Mouse (Mus musculus) neural tube, embryonic 12.5 days (tissue): ENCODE measurements at regions not wholly inside any gene's neighbourhood (a gene's known extent, or its start where the extent isn't known, plus 50 kb on each side); places are given as distances from the start of the nearest gene placed in this dataset.

Experiments used
- ATAC-seq: fragments of 200-750 bp; cut with Nextera tagmentation; 2 replicates; pipeline ENCODE4 v1.8.0; 2017; ENCODE audit warnings: low read depth, mild to moderate bottlenecking, moderate TSS enrichment, moderate library complexity; ENCODE audit not compliant: low FRiP score
- H3K27ac ChIP-seq: fragments of 300-500 bp; sonication (generic); 2 replicates; pipeline ENCODE4 v1.5.1; 2016
- H3K27me3 ChIP-seq: fragments of 300-500 bp; sonication (generic); replicated peaks from 2 replicates; pipeline ENCODE4 v1.6.1; 2016; ENCODE audit warnings: mild to moderate bottlenecking
- H3K36me3 ChIP-seq: fragments of 300-500 bp; sonication (generic); 2 replicates; pipeline ENCODE4 v1.6.1; 2016; ENCODE audit warnings: mild to moderate bottlenecking
- H3K4me1 ChIP-seq: fragments of 300-500 bp; sonication (generic); 2 replicates; pipeline ENCODE4 v1.6.1; 2016
- H3K4me2 ChIP-seq: fragments of 300-500 bp; sonication (generic); replicated peaks from 2 replicates; pipeline ENCODE4 v1.6.1; 2016; ENCODE audit warnings: mild to moderate bottlenecking
- H3K4me3 ChIP-seq: fragments of 300-500 bp; sonication (generic); 2 replicates; pipeline ENCODE4 v1.5.1; 2016
- H3K9ac ChIP-seq: fragments of 300-500 bp; sonication (generic); 2 replicates; pipeline ENCODE4 v1.6.1; 2016; ENCODE audit warnings: mild to moderate bottlenecking
- H3K9me3 ChIP-seq: fragments of 300-500 bp; sonication (generic); 2 replicates; pipeline ENCODE4 v1.6.1; 2016; ENCODE audit warnings: mild to moderate bottlenecking
- WGBS: fragments of 180-500 bp; shearing (Covaris S2); methylation state at CpG from one replicate; pipeline ENCODE4 v1.1.7; 2016; 5-methylcytosine and 5-hydroxymethylcytosine counted together

- Histone ChIP-seq H3K4me3 (no peak overlapping the region), H3K36me3 (no peaks in the 10 kb centered on the region), H3K4me1 (no peaks in the 10 kb centered on the region), H3K27me3 (no peaks in the 10 kb centered on the region), H3K9me3 (no peaks in the 10 kb centered on the region), H3K4me2 (no peak overlapping the region), H3K9ac (no peak overlapping the region), H3K27ac (no peak overlapping the region)
- WGBS: 82% methylated on average over 4 of the region's 4 CpGs
- no peak for ATAC-seq
These were observed 151.3 kb upstream of the Nrip1 start for GRCm38 (mm10) chr16:76524921-76525320.

DNA sequence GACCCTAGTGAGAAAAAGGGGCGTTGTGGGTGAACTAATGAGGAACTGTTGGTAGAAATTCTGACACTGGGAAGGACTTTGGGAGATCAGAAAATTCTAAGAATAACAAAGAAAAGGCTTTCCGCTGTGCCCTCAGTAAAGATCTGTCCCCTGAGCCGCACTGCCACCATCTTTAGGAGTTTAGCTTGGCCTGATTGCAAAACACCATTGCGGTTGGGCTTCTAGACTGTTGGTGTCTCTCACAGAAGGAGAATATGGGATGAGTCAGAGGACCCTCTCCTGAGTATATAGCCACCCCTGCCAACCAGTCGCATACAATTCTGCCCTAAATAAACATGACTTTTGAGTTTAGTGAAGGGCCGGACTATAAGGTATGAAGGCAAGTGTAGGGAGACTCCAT lies 147.5 kb upstream of the Nrip1 start:
- H3K27ac ChIP-seq: no peak overlapping the region
- H3K4me1 ChIP-seq: no peaks in the 10 kb centered on the region
- WGBS: 94% methylated on average over 6 of the region's 6 CpGs

GRCm38 (mm10) chr16:76520643-76520993 lies 147.0 kb upstream of the Nrip1 start:
- ATAC-seq: no peak
- H3K27me3 ChIP-seq: no peaks in the 10 kb centered on the region
- H3K36me3 ChIP-seq: no peaks in the 10 kb centered on the region
- no peaks in the 10 kb centered on the region for H3K9me3 ChIP-seq
- H3K9ac ChIP-seq: no peak overlapping the region
- H3K4me1 ChIP-seq: no peaks in the 10 kb centered on the region
- no peak overlapping the region for H3K27ac ChIP-seq
- no peak overlapping the region for H3K4me3 ChIP-seq
- no peak overlapping the region for H3K4me2 ChIP-seq
- 57% methylated on average over 3 of the region's 3 CpGs for WGBS

More for the DNA sequence above, 147.5 kb upstream of the Nrip1 start:
- Histone ChIP-seq H3K36me3 (no peaks in the 10 kb centered on the region), H3K4me2 (no peak overlapping the region), H3K4me3 (no peak overlapping the region), H3K9me3 (no peaks in the 10 kb centered on the region), H3K9ac (no peak overlapping the region), H3K27me3 (no peaks in the 10 kb centered on the region)
- no peak for ATAC-seq

DNA sequence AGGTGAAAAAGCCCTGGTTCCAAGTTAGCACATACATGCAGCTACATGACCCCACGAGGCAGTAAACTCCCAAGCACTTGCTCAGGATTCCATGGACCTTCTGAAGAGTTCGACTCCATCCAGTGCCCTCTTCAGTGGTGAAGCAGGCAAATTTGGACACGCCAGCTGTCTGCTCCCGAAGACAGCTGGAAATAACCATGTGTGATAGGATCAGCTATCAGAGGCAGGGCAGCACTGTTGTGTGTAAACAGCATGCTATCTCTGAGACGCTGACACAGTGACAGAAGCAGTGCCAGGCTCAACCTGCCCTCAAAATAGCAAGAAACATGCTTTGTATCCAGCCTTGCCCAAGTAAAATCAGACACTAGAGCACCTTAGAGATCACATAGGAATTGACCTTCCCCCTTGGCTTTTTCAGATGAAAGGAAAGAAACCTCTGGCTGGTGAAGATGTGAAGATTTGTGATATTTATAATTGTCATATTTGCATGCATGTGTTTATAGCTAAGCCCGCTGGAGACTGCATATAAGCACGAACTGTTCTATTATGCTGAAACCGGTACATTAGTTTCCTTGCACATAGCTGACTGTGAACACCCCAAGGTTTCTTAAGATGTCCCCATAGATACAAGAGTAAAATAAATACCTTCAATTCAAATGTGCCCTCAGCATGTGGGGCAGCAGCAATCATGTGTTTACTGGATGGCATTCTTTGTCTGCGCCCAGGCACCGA lies 146.4 kb upstream of the Nrip1 start:
- Histone ChIP-seq H3K27me3 (no peaks in the 10 kb centered on the region), H3K4me1 (no peaks in the 10 kb centered on the region), H3K4me3 (no peak overlapping the region), H3K4me2 (no peak overlapping the region), H3K27ac (no peak overlapping the region), H3K9ac (no peak overlapping the region), H3K36me3 (no peaks in the 10 kb centered on the region), H3K9me3 (no peaks in the 10 kb centered on the region)
- no peak for ATAC-seq
- WGBS: 82% methylated on average over 10 of the region's 10 CpGs

- WGBS: 72% methylated on average over 8 of the region's 8 CpGs
- Histone ChIP-seq H3K4me2 (no peak overlapping the region), H3K4me3 (no peak overlapping the region), H3K9ac (no peak overlapping the region), H3K36me3 (no peaks in the 10 kb centered on the region), H3K9me3 (no peaks in the 10 kb centered on the region), H3K27me3 (no peaks in the 10 kb centered on the region), H3K4me1 (no peaks in the 10 kb centered on the region), H3K27ac (no peak overlapping the region)
- ATAC-seq: no peak
These were observed 137.2 kb upstream of the Nrip1 start for GRCm38 (mm10) chr16:76510861-76511260.

DNA sequence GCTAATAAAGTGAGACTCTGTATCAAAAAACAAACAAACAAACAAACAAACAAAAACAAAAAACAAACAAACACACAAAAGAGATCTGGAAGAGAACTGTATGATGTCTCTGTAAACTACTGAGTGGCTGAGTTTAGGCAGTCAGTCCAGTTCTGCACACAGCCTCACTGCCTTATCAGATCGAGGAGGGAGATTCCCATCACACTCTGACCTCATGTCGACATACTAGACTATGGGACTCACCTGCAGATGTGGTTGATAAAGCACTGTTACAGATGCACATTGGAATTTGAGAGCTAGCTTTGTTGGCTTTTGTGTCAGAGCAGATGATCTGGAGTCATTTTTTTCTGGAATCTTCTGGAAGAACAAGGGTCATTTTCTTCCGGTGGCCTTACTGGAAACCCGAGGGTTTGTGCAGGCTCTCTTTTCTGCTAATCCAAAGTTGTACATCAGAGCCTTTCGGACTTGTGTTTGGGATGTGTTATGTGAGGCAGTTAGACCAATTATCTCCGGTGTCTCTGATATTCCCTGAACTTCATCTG lies 135.6 kb upstream of the Nrip1 start:
- no peak for ATAC-seq
- Histone ChIP-seq H3K36me3 (no peaks in the 10 kb centered on the region), H3K4me2 (no peak overlapping the region), H3K27ac (no peak overlapping the region), H3K9ac (no peak overlapping the region), H3K9me3 (no peaks in the 10 kb centered on the region), H3K4me1 (no peaks in the 10 kb centered on the region), H3K27me3 (no peaks in the 10 kb centered on the region), H3K4me3 (no peak overlapping the region)
- WGBS: 93% methylated on average over 6 of the region's 6 CpGs

DNA sequence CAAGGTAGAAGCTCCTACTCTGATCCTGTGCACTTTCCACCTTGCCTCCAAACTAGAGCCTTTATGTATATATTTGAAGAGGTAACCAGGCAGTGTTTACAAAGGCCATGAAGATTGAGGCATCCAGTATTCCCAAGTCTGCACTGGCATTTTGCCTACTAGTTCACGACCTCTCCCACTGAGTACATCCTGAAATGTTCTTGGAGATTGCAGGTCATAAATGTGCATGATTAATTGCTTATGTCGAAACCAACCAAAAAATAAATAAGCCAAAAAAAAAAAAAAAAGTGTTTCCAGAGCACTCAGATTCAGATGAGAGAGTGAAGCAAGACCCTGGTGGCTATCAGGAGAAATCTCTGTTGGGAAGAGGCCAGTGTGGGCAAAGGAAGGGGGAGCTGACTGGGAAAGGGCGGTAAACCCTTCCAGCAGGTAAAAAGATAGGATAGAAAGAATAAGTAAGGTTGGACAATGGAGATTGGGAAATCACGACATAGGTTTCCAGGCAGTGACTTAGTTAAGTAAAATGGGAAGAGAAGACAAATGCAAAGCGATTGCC lies 133.6 kb upstream of the Nrip1 start:
- no peaks in the 10 kb centered on the region for H3K27me3 ChIP-seq
- H3K36me3 ChIP-seq: no peaks in the 10 kb centered on the region
- no peaks in the 10 kb centered on the region for H3K4me1 ChIP-seq
- no peak overlapping the region for H3K4me3 ChIP-seq
- no peaks in the 10 kb centered on the region for H3K9me3 ChIP-seq
- WGBS: 83% methylated on average over 5 of the region's 5 CpGs
- H3K4me2 ChIP-seq: no peak overlapping the region
- H3K27ac ChIP-seq: no peak overlapping the region
- no peak for ATAC-seq
- H3K9ac ChIP-seq: no peak overlapping the region

DNA sequence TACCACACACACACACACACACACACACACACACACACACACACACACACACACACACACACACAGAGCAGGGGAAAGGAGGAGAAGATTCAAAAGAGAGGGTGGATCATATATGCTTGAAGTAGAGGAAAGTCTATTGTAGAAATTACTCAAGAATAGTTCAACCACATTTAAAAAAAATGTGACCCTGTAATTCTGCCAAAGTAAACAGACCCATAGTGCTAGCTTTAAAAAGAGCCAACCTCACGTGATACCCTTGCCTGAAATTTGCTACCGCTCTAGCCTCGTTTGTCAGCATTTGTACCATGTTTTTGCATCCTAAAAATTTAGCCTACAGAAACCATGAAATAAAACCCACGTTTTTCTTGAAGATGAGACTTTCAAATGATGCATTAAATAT lies 132.6 kb upstream of the Nrip1 start:
- H3K27me3 ChIP-seq: no peaks in the 10 kb centered on the region
- H3K9ac ChIP-seq: no peak overlapping the region
- H3K4me2 ChIP-seq: no peak overlapping the region
- no peaks in the 10 kb centered on the region for H3K9me3 ChIP-seq
- no peaks in the 10 kb centered on the region for H3K4me1 ChIP-seq
- H3K27ac ChIP-seq: no peak overlapping the region
- no peak for ATAC-seq
- 79% methylated on average over 4 of the region's 4 CpGs for WGBS
- no peaks in the 10 kb centered on the region for H3K36me3 ChIP-seq
- H3K4me3 ChIP-seq: no peak overlapping the region

DNA sequence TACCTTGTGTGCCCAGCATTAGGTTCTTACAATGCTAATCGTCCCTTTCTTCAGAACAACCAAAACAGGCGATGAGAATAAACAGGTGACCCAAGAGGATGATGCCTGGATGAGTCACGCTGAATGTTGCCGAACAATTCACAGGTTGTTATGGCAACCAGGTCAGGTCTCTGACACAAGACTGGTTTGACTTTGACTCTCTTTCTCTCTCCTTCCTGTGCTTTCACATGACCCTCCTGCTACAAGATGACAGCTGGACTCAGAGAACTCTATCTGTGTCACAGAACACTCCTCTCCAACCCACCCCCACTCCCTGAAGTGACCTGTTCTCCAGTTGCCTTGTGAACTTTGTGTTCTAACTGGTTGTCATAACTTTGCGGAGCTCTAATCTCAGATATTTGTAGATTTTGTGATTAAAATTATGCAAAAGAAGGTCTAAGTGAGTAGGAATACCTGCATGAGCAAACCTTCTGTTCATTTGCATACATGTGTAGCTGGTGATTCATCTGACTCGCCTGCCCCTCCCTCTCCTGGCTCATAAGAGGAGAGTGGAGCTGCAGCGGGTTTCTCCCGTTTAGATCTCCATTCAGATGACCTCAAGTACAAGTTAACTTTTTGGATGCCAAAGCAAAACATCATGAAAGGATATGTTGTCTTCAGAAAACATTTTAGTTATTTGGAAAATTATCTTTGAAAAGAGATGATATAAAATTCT lies 126.2 kb upstream of the Nrip1 start:
- Histone ChIP-seq H3K4me2 (no peak overlapping the region), H3K27me3 (no peaks in the 10 kb centered on the region), H3K4me1 (no peaks in the 10 kb centered on the region), H3K36me3 (no peaks in the 10 kb centered on the region), H3K9ac (no peak overlapping the region), H3K9me3 (no peaks in the 10 kb centered on the region), H3K27ac (no peak overlapping the region), H3K4me3 (no peak overlapping the region)
- no peak for ATAC-seq
- 81% methylated on average over 8 of the region's 8 CpGs for WGBS

DNA sequence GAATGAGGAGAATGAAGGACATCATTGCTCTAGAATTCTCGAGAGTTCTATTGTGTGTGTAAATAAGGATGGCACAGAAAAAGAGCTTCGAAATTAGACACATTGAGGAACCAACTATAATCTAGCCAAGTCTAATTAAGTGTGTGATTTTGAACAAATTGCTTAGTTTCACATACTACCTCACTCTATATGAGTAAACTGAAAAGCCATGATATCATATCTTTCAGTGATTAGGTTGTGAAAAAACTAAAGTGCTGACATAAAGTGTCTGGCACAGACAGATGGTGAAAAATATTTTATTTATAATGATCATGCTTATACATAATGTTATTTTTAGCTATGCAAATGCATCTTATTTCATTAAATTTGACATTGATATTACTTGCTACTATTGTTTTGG lies 124.6 kb upstream of the Nrip1 start:
- no peaks in the 10 kb centered on the region for H3K36me3 ChIP-seq
- H3K4me1 ChIP-seq: no peaks in the 10 kb centered on the region
- H3K4me3 ChIP-seq: no peak overlapping the region
- WGBS: 78% methylated on average over 2 of the region's 2 CpGs
- no peak for ATAC-seq
- H3K27ac ChIP-seq: no peak overlapping the region
- H3K27me3 ChIP-seq: no peaks in the 10 kb centered on the region
- H3K9me3 ChIP-seq: no peaks in the 10 kb centered on the region
- H3K4me2 ChIP-seq: no peak overlapping the region
- no peak overlapping the region for H3K9ac ChIP-seq

GRCm38 (mm10) chr16:76497041-76497808 lies 123.6 kb upstream of the Nrip1 start:
- H3K4me2 ChIP-seq: no peak overlapping the region
- H3K36me3 ChIP-seq: no peaks in the 10 kb centered on the region
- no peak overlapping the region for H3K4me3 ChIP-seq
- H3K27me3 ChIP-seq: no peaks in the 10 kb centered on the region
- no peak for ATAC-seq
- H3K27ac ChIP-seq: no peak overlapping the region
- WGBS: 89% methylated on average over 12 of the region's 12 CpGs
- no peaks in the 10 kb centered on the region for H3K4me1 ChIP-seq
- no peak overlapping the region for H3K9ac ChIP-seq
- no peaks in the 10 kb centered on the region for H3K9me3 ChIP-seq

GRCm38 (mm10) chr16:76483419-76483818 lies 109.8 kb upstream of the Nrip1 start:
- Histone ChIP-seq H3K27ac (no peak overlapping the region), H3K4me3 (no peak overlapping the region), H3K4me2 (no peak overlapping the region), H3K36me3 (no peaks in the 10 kb centered on the region), H3K4me1 (no peaks in the 10 kb centered on the region), H3K27me3 (no peaks in the 10 kb centered on the region), H3K9me3 (no peaks in the 10 kb centered on the region), H3K9ac (no peak overlapping the region)
- WGBS: 66% methylated on average over 5 of the region's 5 CpGs
- no peak for ATAC-seq
